Mouse (Mus musculus) small intestine, adult 2 months (tissue): ENCODE measurements around the gene Olfr1378.

Experiments used
- CTCF ChIP-seq: fragments of 200-500 bp; IDR thresholded peaks from 2 replicates; pipeline ENCODE4 v1.5.1; 2012; ENCODE audit warnings: low read depth, mild to moderate bottlenecking, control low read depth, inconsistent platforms, low read length, moderate library complexity, mixed read lengths; ENCODE audit not compliant: insufficient replicate concordance, insufficient read length; ENCODE audit errors: extremely low read depth
- POLR2A ChIP-seq: fragments of 200-500 bp; IDR thresholded peaks from 2 replicates; pipeline ENCODE4 v1.6.1; 2012; ENCODE audit warnings: low read depth, mild to moderate bottlenecking, control low read depth, inconsistent platforms, low read length, moderate library complexity

DNA sequence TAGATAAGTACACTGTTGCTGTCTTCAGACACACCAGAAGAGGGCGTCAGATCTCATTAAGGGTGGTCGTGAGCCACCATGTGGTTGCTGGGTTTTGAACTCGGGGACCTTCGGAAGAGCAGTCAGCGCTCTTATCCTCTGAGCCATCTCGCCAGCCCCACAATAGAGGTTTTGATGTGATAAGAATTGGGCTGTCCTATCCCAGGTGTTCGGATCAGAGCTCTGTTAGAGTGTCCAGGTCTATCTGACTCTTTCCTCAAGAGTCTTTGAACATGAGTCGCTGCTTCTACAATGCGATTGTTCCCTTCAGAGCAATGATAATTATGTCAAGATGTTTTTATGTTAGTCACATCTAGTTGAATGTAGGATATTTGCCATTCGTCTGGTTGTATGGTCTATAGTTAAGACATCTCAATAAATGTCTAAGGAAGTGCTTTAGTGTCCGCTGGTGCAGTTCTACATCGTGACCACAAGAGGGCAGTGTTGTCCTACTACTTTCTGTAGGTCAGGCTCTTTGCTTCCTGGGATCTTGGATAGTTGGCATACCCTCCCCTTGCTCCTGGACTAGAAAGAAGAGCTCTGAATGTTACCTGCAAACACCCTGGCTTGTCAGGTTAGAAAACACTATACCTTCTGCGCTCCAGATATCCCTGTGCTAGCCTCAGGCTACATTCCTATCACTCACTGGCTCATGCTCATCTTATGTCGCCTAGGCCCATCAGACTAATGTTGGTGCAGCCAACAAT lies 26.5 kb upstream of the Olfr1378 start:
- TF ChIP-seq CTCF (peak; percentile 44; the same call in 1 of the 2 replicates), POLR2A (no peak)
